Mouse (Mus musculus) forebrain, embryonic 16.5 days (tissue): ENCODE results near the gene Tbx20. TPM values are rescaled to one million over a fixed set of nuclear protein-coding genes. Genes with fewer than 3 reads are reported as not detected.

Experiments used
- ATAC-seq: fragments of 200-750 bp; cut with Nextera tagmentation; 2 replicates; pipeline ENCODE4 v1.8.0; 2017; ENCODE audit warnings: mild to moderate bottlenecking, moderate library complexity
- H3K27ac ChIP-seq: fragments of 300-500 bp; sonication (generic); 2 replicates; pipeline ENCODE4 v1.5.1; 2014; ENCODE audit warnings: low read length, control low read depth
- H3K27me3 ChIP-seq: fragments of 300-500 bp; sonication (generic); replicated peaks from 2 replicates; pipeline ENCODE4 v1.6.1; 2014; ENCODE audit warnings: low read length; ENCODE audit not compliant: control insufficient read depth, insufficient read depth
- H3K36me3 ChIP-seq: fragments of 300-500 bp; sonication (generic); 2 replicates; pipeline ENCODE4 v1.6.1; 2014; ENCODE audit not compliant: control insufficient read depth, insufficient read depth
- H3K4me1 ChIP-seq: fragments of 300-500 bp; sonication (generic); replicated peaks from 2 replicates; pipeline ENCODE4 v1.6.1; 2014; ENCODE audit warnings: low read length; ENCODE audit not compliant: control insufficient read depth, insufficient read depth
- H3K4me2 ChIP-seq: fragments of 300-500 bp; sonication (generic); 2 replicates; pipeline ENCODE4 v1.6.1; 2014; ENCODE audit warnings: mild to moderate bottlenecking, low read length, control low read depth
- H3K4me3 ChIP-seq: fragments of 300-500 bp; sonication (generic); replicated peaks from 2 replicates; pipeline ENCODE4 v1.5.1; 2014; ENCODE audit warnings: mild to moderate bottlenecking, low read length, control low read depth
- H3K9ac ChIP-seq: fragments of 300-500 bp; sonication (generic); replicated peaks from 2 replicates; pipeline ENCODE4 v1.6.1; 2014; ENCODE audit warnings: low read depth, low read length, control low read depth
- H3K9me3 ChIP-seq: fragments of 300-500 bp; sonication (generic); 2 replicates; pipeline ENCODE4 v1.6.1; 2016; ENCODE audit warnings: low read length; ENCODE audit not compliant: control insufficient read depth
- WGBS: fragments of 180-500 bp; shearing (Covaris S2); extraction: QIAGEN DNeasy Blood & Tissue Kit; methylation state at CpG from one replicate; pipeline ENCODE4 v1.1.7; 2014; 5-methylcytosine and 5-hydroxymethylcytosine counted together
- polyA plus RNA-seq: library from polyadenylated mRNA; unstranded; fragments of >200 nt; fragmentation: Nextera tagmentation; extraction: Ambion mirVana; gene quantifications from 2 replicates; pipeline ENCODE4 v1.2.1, GENCODE M21; 2015

Gene Tbx20
- not detected in 2 replicates for polyA plus RNA-seq

DNA sequence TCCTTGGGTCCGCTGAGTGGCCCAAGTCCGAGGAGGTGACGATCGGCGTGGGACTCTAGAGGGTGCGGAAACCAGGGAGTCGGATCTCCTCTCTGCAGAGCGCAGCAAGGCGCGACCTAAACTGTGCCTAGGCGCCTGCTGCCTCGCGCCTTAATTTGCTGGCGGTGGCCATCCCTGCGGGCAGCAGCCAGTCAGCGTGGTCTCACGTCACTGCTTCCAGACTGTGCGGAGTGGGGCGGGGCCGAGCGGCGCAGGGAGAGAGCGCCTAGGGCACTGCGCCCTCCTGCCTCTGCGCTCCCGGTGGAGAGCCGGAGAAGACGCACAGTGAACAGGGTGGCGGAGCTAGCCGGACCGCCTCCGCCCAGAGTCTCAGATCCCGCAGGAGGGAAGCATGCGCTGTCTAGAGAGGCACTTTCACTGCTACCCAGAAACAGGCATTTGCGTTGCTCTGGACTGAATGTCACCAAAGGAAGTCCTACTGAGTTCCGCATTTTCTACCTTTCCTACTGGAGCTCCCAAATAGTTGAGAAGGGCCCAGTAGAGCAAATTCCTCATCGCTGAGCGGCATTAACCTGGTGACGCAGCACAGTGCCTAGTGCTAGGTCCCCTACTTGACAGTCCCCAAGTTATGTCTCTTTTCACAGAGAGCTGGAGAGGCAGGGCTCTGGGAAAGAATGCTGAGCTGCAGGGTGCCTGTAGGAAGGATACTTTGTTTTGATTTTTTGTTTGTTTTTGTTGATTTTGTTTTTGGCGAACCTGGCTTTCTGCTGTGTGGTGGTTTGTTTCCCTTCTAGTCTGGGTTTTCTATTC, at the start of gene Tbx20:
Tbx20 (minus strand) TSS at position 144 of the 810 bp plus-strand sequence.
- Histone ChIP-seq H3K4me3 (peak within 1 kb of the TSS; percentile 28), H3K4me2 (peak within 1 kb of the TSS; percentile 41), H3K9ac (no peak within 1 kb of the TSS), H3K9me3 (no peaks in the 10 kb centered on the region), H3K36me3 (no peaks in the 10 kb centered on the region), H3K27ac (no peak within 1 kb of the TSS), H3K27me3 (peaks cover 72% of the 10 kb centered on the region), H3K4me1 (peaks cover 19% of the 10 kb centered on the region)
- peak; percentile 90 for ATAC-seq
- under 1% methylated on average over 40 of the region's 40 CpGs for WGBS

DNA sequence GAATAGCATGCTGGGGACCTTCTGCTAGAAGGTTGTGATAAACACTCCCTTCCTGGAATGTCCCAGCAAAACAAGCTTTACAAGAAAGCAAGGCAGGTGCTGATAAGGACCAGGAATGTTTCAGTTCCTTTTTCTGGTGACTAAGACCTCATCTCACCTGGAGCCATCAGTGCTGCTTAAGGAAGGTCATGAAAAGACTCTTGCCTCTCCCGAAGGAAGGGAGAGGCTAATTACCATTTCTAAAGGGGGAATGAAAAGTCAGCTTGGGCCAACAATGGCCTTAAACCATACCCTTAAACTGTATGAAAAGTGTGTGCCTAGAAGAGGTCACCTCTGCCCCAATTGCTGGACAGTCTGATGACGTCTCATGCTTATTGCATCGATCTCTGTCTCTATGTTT, 44.4 kb upstream of the Tbx20 start:
- Histone ChIP-seq H3K27ac (no peak overlapping the region), H3K4me1 (no peaks in the 10 kb centered on the region), H3K4me3 (no peak overlapping the region), H3K27me3 (no peaks in the 10 kb centered on the region), H3K36me3 (no peaks in the 10 kb centered on the region), H3K4me2 (no peak overlapping the region), H3K9me3 (no peaks in the 10 kb centered on the region), H3K9ac (no peak overlapping the region)
- no peak for ATAC-seq
- WGBS = 72% methylated on average over 3 of the region's 3 CpGs

- H3K4me3 ChIP-seq = no peak overlapping the region
- H3K4me1 ChIP-seq = no peaks in the 10 kb centered on the region
- WGBS = 92% methylated on average over 6 of the region's 6 CpGs
- H3K27ac ChIP-seq = no peak overlapping the region
- H3K36me3 ChIP-seq = no peaks in the 10 kb centered on the region
- no peaks in the 10 kb centered on the region for H3K9me3 ChIP-seq
- H3K27me3 ChIP-seq = no peaks in the 10 kb centered on the region
- no peak for ATAC-seq
- H3K4me2 ChIP-seq = no peak overlapping the region
- no peak overlapping the region for H3K9ac ChIP-seq
These were observed 38.4 kb upstream of the Tbx20 start for GRCm38 (mm10) chr9:24812461-24812860.

GRCm38 (mm10) chr9:24792110-24792509, 18.0 kb upstream of the Tbx20 start:
- WGBS = 94% methylated on average over 2 of the region's 2 CpGs
- H3K9ac ChIP-seq = no peak overlapping the region
- H3K27ac ChIP-seq = no peak overlapping the region
- H3K36me3 ChIP-seq = no peaks in the 10 kb centered on the region
- H3K27me3 ChIP-seq = no peaks in the 10 kb centered on the region
- no peak overlapping the region for H3K4me3 ChIP-seq
- H3K9me3 ChIP-seq = no peaks in the 10 kb centered on the region
- no peaks in the 10 kb centered on the region for H3K4me1 ChIP-seq
- no peak for ATAC-seq
- no peak overlapping the region for H3K4me2 ChIP-seq

GRCm38 (mm10) chr9:24789396-24789795, 15.3 kb upstream of the Tbx20 start:
- Histone ChIP-seq H3K27ac (no peak overlapping the region), H3K4me1 (no peaks in the 10 kb centered on the region), H3K9ac (no peak overlapping the region), H3K36me3 (no peaks in the 10 kb centered on the region), H3K9me3 (no peaks in the 10 kb centered on the region), H3K4me2 (no peak overlapping the region), H3K27me3 (no peaks in the 10 kb centered on the region; the same call in 1 of the 2 replicates), H3K4me3 (no peak overlapping the region)
- 54% methylated on average over 3 of the region's 3 CpGs for WGBS
- ATAC-seq = no peak

DNA sequence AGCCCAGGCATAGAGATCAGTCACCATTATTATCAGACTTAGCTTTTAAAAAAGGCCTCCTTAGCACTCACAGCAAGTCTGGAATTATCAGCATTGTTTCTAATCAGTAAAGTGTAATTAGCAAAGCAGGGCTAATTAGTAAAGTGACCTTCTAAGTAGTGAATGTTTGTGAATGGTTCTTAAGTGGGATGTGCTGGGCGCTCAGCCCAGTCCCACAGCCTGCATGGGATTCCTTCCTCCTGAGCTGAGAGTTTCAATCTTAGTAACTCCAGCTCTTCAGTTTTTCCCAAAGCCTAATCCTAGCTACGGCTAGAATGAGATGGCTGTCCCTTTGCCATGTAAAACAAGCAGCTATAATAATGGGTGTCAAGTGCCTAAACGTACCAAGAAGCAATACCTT, 8.2 kb upstream of the Tbx20 start:
- Histone ChIP-seq H3K27me3 (peaks cover 40% of the 10 kb centered on the region), H3K9ac (no peak overlapping the region), H3K4me3 (no peak overlapping the region), H3K4me2 (no peak overlapping the region), H3K36me3 (no peaks in the 10 kb centered on the region), H3K27ac (no peak overlapping the region), H3K9me3 (no peaks in the 10 kb centered on the region), H3K4me1 (peaks cover 12% of the 10 kb centered on the region)
- WGBS = 9% methylated on average over 3 of the region's 3 CpGs
- peak; percentile 57 for ATAC-seq

DNA sequence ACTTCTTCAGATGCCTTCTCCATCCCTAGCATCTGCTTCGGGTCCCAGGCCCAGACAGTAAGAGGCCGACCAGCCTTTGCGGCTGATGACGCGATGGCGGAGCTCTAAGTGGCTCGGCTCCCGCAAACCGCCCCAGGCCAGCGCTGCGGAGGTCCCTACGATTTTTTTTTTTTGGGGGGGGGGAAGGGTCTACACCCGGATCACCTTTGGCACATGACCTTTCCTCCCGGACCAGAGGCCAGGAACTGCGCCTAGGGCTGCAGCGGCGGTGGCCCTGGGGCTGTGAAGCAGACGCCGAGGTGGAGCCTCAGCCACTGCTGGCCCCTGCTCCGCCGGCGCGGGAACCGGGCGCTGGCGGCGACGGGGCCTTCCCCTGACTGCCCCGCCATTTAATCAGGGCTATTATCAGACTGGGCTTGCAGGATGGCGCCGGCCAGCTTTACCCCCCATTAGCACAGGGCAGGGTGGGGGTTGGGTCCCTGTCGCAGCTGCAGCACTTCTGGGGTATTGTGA, 6.9 kb upstream of the Tbx20 start:
- peak; percentile 71 for ATAC-seq
- no peak overlapping the region for H3K9ac ChIP-seq
- H3K36me3 ChIP-seq = no peaks in the 10 kb centered on the region
- no peak overlapping the region for H3K27ac ChIP-seq
- no peaks in the 10 kb centered on the region for H3K9me3 ChIP-seq
- peak overlapping the region; percentile 55 for H3K4me2 ChIP-seq
- H3K4me1 ChIP-seq = peaks cover 14% of the 10 kb centered on the region
- under 1% methylated on average over 32 of the region's 32 CpGs for WGBS
- peak overlapping the region; percentile 32 for H3K4me3 ChIP-seq
- peaks cover 53% of the 10 kb centered on the region for H3K27me3 ChIP-seq

DNA sequence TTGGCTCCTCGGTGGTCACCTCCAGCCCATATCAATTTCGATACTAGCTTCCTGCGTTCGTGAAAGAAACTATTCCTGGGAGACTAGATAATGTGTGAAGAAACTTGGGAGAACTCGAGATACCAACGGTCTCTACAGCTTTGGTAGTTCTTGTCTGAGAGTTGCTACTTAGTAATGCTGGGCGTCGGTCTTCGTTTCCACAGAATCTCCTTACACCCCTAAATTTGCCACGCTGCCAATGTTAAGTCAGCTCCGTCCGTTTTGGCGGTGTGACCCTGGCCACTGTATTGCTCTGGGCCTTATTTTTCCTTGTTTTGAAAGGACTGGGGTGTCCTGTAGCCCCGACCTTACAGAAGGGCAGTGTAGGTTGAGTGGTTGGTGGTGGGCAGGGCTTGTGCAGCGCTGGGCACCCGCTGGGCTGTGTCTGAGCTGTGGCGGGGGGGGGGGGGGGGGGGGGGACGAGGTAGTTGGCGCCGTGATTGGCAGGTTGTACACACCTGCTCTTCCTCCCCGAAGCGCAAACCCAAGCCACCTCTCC, 6.4 kb upstream of the Tbx20 start:
- Histone ChIP-seq H3K27me3 (peaks cover 56% of the 10 kb centered on the region), H3K4me2 (peak overlapping the region; percentile 55), H3K9ac (no peak overlapping the region), H3K4me3 (peak overlapping the region; percentile 32), H3K9me3 (no peaks in the 10 kb centered on the region), H3K27ac (no peak overlapping the region), H3K36me3 (no peaks in the 10 kb centered on the region), H3K4me1 (peaks cover 14% of the 10 kb centered on the region)
- ATAC-seq = peak; percentile 38
- WGBS = under 1% methylated on average over 20 of the region's 22 CpGs

- Histone ChIP-seq H3K27ac (no peak overlapping the region), H3K9me3 (no peaks in the 10 kb centered on the region), H3K4me1 (peaks cover 14% of the 10 kb centered on the region), H3K4me2 (no peak overlapping the region), H3K9ac (no peak overlapping the region), H3K36me3 (no peaks in the 10 kb centered on the region), H3K27me3 (peaks cover 61% of the 10 kb centered on the region), H3K4me3 (no peak overlapping the region)
- 2% methylated on average over 3 of the region's 3 CpGs for WGBS
- ATAC-seq = no peak
These were observed 5.9 kb upstream of the Tbx20 start for GRCm38 (mm10) chr9:24779975-24780374.
